Mouse (Mus musculus): ENCODE measurements around the gene Tnrc6c. TPM values are rescaled to one million over a fixed set of nuclear protein-coding genes. Genes with fewer than 3 reads are reported as not detected.

Tnrc6c gene
- polyA plus RNA-seq, 1 experiment from 2014 or later, result 18.9 TPM

DNA sequence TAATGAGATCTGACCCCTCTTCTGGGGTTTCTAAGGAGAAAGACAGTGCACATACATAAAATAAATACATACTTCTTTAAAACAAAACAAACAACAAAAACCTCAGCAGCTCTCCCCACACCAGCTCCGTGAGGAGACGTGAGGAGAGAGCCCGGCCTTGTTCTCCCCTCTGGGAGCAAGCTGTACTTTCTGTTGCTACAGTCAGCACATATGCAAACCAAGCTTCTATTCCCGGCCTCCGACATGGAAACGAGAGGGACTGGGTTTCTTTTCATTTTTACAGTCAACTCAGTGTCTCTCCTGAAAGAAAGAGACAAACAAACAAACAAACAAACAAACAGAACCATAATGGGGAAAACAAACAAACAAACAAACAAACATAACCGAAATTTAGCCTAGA, 145.9 kb downstream of the Tnrc6c start:
- H3K4me1 ChIP-seq (ENCODE audit: control insufficient read depth, insufficient read depth, low read depth, low read length), result no peaks in the 10 kb centered on the region
- WGBS, result 81% methylated on average over 7 of the region's 7 CpGs
- no peaks in the 10 kb centered on the region for H3K27me3 ChIP-seq (replicated peaks; ENCODE audit: control insufficient read depth, insufficient read depth, low read length)
- no peak overlapping the region for H3K27ac ChIP-seq (ENCODE audit: low read depth, low read length)
- H3K4me2 ChIP-seq (ENCODE audit: low read length), result no peak overlapping the region
- no peaks in the 10 kb centered on the region for H3K36me3 ChIP-seq (ENCODE audit: control insufficient read depth, insufficient read depth, low read length)
- H3K9me3 ChIP-seq (ENCODE audit: control insufficient read depth, low read length), result no peaks in the 10 kb centered on the region
- no peak for ATAC-seq
- H3K9ac ChIP-seq (ENCODE audit: low read depth, low read length), result no peak overlapping the region
- no peak overlapping the region for H3K4me3 ChIP-seq (ENCODE audit: low read length)

DNA sequence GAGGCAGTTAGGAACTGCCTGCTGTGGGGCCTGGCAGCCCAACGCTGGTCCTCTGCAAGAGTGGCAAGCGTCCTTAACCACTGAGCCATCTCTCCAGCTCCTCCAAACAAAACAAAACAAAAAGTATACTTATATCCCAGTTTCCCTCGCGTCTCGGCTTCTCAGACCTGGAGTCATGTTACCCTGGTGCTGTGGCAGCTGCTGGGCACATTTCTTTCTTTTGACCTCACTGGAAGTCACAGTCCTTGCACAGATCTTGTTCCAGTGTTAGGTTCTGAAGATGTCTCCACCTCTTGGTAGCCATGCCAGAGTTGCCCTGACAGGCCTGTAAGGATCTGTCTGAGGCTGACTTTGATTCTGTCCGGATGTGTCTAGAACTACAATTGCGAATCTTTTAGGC, 147.6 kb downstream of the Tnrc6c start:
- ATAC-seq, result no peak
- WGBS, result 79% methylated on average over 7 of the region's 7 CpGs
- Histone ChIP-seq H3K36me3 (ENCODE audit: control insufficient read depth, insufficient read depth, low read length) (no peaks in the 10 kb centered on the region), H3K27me3 (replicated peaks; ENCODE audit: control insufficient read depth, insufficient read depth, low read length) (no peaks in the 10 kb centered on the region), H3K4me3 (ENCODE audit: low read length) (no peak overlapping the region), H3K9ac (ENCODE audit: low read depth, low read length) (no peak overlapping the region), H3K4me2 (ENCODE audit: low read length) (no peak overlapping the region), H3K9me3 (ENCODE audit: control insufficient read depth, low read length) (no peaks in the 10 kb centered on the region), H3K27ac (ENCODE audit: low read depth, low read length) (no peak overlapping the region), H3K4me1 (ENCODE audit: control insufficient read depth, insufficient read depth, low read depth, low read length) (no peaks in the 10 kb centered on the region)

- Histone ChIP-seq H3K4me1 (ENCODE audit: control insufficient read depth, insufficient read depth, low read depth, low read length) (no peaks in the 10 kb centered on the region), H3K36me3 (ENCODE audit: control insufficient read depth, insufficient read depth, low read length) (no peaks in the 10 kb centered on the region), H3K9ac (ENCODE audit: low read depth, low read length) (no peak overlapping the region), H3K9me3 (ENCODE audit: control insufficient read depth, low read length) (no peaks in the 10 kb centered on the region), H3K27ac (ENCODE audit: low read depth, low read length) (no peak overlapping the region), H3K4me3 (ENCODE audit: low read length) (no peak overlapping the region), H3K27me3 (replicated peaks; ENCODE audit: control insufficient read depth, insufficient read depth, low read length) (no peaks in the 10 kb centered on the region), H3K4me2 (ENCODE audit: low read length) (no peak overlapping the region)
- ATAC-seq, result no peak
- WGBS, result 90% methylated on average over 3 of the region's 3 CpGs
Measured at GRCm38 (mm10) chr11:117803166-117803688, 149.1 kb downstream of the Tnrc6c start.

DNA sequence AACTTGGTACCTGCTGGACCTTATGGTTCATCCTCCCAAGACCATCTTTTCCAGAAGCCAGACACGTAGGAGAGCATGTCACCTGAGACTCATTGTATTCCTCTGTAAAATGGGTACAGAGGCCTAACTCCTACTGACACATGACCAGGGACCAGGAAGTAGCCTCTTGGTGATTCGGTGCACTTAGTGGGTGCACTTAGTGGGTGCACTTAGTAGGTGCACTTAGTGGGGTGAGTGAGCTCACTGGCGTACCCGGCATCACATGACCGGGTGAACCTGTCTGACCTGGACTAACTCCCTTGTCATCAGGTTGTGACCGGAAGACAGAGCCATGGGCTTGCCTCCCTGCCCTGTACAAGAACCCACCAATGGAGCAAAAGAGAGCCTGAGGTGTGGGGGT, 152.7 kb downstream of the Tnrc6c start:
- WGBS, result 89% methylated on average over 6 of the region's 6 CpGs

DNA sequence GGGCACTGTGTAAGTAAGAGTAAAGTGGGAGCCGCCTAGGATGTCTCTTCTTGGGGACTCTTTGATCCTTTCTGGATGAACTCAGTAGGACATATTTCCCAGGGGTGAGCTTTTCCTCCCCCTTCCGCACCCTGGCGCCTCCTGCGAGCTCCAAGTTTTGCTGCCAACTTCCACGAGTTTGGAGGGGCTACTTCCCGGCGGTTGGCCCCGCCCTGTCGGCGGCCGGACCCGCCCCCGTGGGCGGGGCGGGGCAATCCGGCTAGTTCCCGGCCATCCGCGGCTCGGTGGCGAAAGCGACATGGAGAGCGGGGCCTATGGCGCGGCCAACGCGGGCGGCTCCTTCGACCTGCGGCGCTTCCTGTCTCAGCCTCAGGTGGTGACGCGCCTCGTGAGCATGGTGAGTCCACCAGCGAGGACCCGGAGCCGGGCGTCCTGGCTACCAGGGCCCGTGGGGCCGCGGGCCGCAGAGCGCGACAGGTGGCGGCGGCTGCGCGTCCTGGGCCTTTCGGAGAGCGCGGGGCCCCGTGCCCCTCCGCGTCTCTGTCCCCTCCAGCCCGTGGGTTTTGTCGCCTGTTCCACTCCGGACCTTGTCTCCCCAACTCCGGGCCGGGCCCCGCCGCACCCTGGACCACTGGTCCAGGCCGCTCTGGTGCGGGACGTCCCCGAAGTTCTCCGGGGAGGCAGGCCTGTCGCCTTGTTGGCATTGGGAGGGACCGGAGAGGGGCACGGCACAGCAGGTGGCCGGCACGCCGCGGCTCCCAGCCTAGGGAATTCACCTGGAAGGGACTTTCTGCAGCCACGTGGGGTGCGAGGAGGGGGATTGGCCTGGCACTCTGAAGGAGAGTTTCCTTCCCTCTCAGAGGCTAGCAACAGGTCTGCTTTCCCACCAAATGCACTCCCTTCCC, 155.6 kb downstream of the Tnrc6c start, which contains the start of the genes Gm20708 and Syngr2:
TSS of gene Gm20708 (plus strand) at position 262 of the 905 bp plus-strand sequence.
TSS of gene Syngr2 (plus strand) at position 262 of the 905 bp plus-strand sequence.
- H3K4me2 ChIP-seq (ENCODE audit: low read length), result peak within 1 kb of the TSS; percentile 99
- H3K4me1 ChIP-seq (ENCODE audit: control insufficient read depth, insufficient read depth, low read depth, low read length), result peaks cover 12% of the 10 kb centered on the region
- peak within 1 kb of the TSS; percentile 29; the same call in 1 of the 2 replicates for H3K27ac ChIP-seq (ENCODE audit: low read depth, low read length)
- ATAC-seq, result peak; percentile 71; the same call in 1 of the 2 replicates
- H3K4me3 ChIP-seq (ENCODE audit: low read length), result peak within 1 kb of the TSS; percentile 69
- no peaks in the 10 kb centered on the region for H3K36me3 ChIP-seq (ENCODE audit: control insufficient read depth, insufficient read depth, low read length)
- H3K27me3 ChIP-seq (replicated peaks; ENCODE audit: control insufficient read depth, insufficient read depth, low read length), result peaks cover 16% of the 10 kb centered on the region
- under 1% methylated on average over 53 of the region's 75 CpGs for WGBS
- H3K9ac ChIP-seq (ENCODE audit: low read depth, low read length), result peak within 1 kb of the TSS; percentile 77
- H3K9me3 ChIP-seq (ENCODE audit: control insufficient read depth, low read length), result no peaks in the 10 kb centered on the region

More for the DNA sequence above, 152.7 kb downstream of the Tnrc6c start:
- Histone ChIP-seq H3K4me2 (ENCODE audit: low read length) (no peak overlapping the region), H3K27ac (ENCODE audit: low read depth, low read length) (no peak overlapping the region), H3K9ac (ENCODE audit: low read depth, low read length) (no peak overlapping the region), H3K36me3 (ENCODE audit: control insufficient read depth, insufficient read depth, low read length) (no peaks in the 10 kb centered on the region), H3K27me3 (replicated peaks; ENCODE audit: control insufficient read depth, insufficient read depth, low read length) (peaks cover 16% of the 10 kb centered on the region), H3K9me3 (ENCODE audit: control insufficient read depth, low read length) (no peaks in the 10 kb centered on the region), H3K4me1 (ENCODE audit: control insufficient read depth, insufficient read depth, low read depth, low read length) (peaks cover 12% of the 10 kb centered on the region), H3K4me3 (ENCODE audit: low read length) (no peak overlapping the region)
- ATAC-seq, result no peak

DNA sequence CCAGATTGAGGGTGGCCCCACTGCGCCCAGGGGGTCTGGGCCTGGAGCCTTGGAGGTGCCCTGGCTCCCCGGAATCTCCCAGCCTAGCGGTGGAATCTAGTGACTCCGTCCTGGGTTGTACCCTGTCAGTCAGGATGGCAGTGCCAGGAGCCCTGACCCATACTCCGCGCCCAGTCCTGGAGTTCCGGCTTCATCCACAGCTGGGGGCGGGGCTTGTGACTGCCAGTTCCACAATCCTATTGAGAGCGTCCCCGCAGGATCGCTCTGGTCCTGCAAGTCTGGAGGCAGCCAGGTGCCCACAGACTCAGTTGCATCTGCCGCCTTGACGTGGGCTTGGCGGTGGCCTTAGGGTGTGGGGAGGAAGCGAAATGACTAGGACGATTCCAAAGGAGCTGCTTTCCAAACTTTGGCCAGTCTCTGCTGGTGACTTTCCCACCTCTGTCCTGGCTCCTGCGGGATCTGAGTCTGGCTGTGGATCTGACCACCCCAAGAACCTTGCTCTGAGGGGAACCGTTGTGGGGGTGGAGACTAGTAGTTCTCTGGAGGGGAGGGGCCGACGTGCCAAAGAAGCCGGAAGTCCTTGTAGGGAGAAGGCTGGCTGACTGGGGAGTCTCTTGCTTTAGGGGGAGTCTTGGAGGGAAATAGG, 156.4 kb downstream of the Tnrc6c start:
- H3K9ac ChIP-seq (ENCODE audit: low read depth, low read length), result peak overlapping the region; percentile 77
- peak; percentile 88 for ATAC-seq
- H3K27me3 ChIP-seq (replicated peaks; ENCODE audit: control insufficient read depth, insufficient read depth, low read length), result peaks cover 16% of the 10 kb centered on the region
- under 1% methylated on average over 21 of the region's 21 CpGs for WGBS
- H3K4me3 ChIP-seq (ENCODE audit: low read length), result peak overlapping the region; percentile 69
- H3K36me3 ChIP-seq (ENCODE audit: control insufficient read depth, insufficient read depth, low read length), result no peaks in the 10 kb centered on the region
- H3K27ac ChIP-seq (ENCODE audit: low read depth, low read length), result no peak overlapping the region
- H3K4me2 ChIP-seq (ENCODE audit: low read length), result peak overlapping the region; percentile 99
- H3K9me3 ChIP-seq (ENCODE audit: control insufficient read depth, low read length), result no peaks in the 10 kb centered on the region
- peaks cover 12% of the 10 kb centered on the region for H3K4me1 ChIP-seq (ENCODE audit: control insufficient read depth, insufficient read depth, low read depth, low read length)

Other genes with a start within 250 kb of the Tnrc6c start
- gene Gm11733, start 169.9 kb upstream of the Tnrc6c start, polyA plus RNA-seq (2015; fragmentation: Nextera tagmentation; extraction: Ambion mirVana), result 0.06 TPM in 2 replicates
- gene Tmc8, start 127.8 kb downstream of the Tnrc6c start, polyA plus RNA-seq (2015; fragmentation: Nextera tagmentation; extraction: Ambion mirVana), result 0.76 and 1.0 TPM in 2 replicates
- 6.4 and 6.6 TPM in 2 replicates for gene Tmc6, start 127.9 kb downstream of the Tnrc6c start, polyA plus RNA-seq (2015; fragmentation: Nextera tagmentation; extraction: Ambion mirVana)
- gene 6030468B19Rik, start 143.4 kb downstream of the Tnrc6c start, polyA plus RNA-seq (2015; fragmentation: Nextera tagmentation; extraction: Ambion mirVana), result not detected in 2 replicates
- 1.1 and 1.8 TPM in 2 replicates for gene Gm20708, start 155.4 kb downstream of the Tnrc6c start, polyA plus RNA-seq (2015; fragmentation: Nextera tagmentation; extraction: Ambion mirVana)
- gene Syngr2, start 155.4 kb downstream of the Tnrc6c start, polyA plus RNA-seq (2015; fragmentation: Nextera tagmentation; extraction: Ambion mirVana), result 17.4 and 20.9 TPM in 2 replicates
- gene Afmid, start 171.6 kb downstream of the Tnrc6c start, polyA plus RNA-seq (2015; fragmentation: Nextera tagmentation; extraction: Ambion mirVana), result 7.0 and 8.5 TPM in 2 replicates
- gene Tk1, start 171.8 kb downstream of the Tnrc6c start, polyA plus RNA-seq (2015; fragmentation: Nextera tagmentation; extraction: Ambion mirVana), result 19.6 and 21.2 TPM in 2 replicates
- 37.9 and 42.9 TPM in 2 replicates for gene Birc5, start 195.0 kb downstream of the Tnrc6c start, polyA plus RNA-seq (2015; fragmentation: Nextera tagmentation; extraction: Ambion mirVana)
- 0.08 TPM in 1 of 2 replicates, not detected in the other for gene Tmem235, start 206.5 kb downstream of the Tnrc6c start, polyA plus RNA-seq (2015; fragmentation: Nextera tagmentation; extraction: Ambion mirVana)
- gene Tha1, start 219.2 kb downstream of the Tnrc6c start, polyA plus RNA-seq (2015; fragmentation: Nextera tagmentation; extraction: Ambion mirVana), result 4.5 and 5.5 TPM in 2 replicates